Mouse (Mus musculus) lung, postnatal 0 days (tissue): Measurements from ENCODE around the gene Atg14.

Experiments used
- CTCF ChIP-seq: IDR thresholded peaks from 2 replicates; pipeline ENCODE4 v1.5.1; 2016; ENCODE audit warnings: antibody characterized with exemption, mild to moderate bottlenecking
- EP300 ChIP-seq: IDR thresholded peaks from 2 replicates; pipeline ENCODE4 v1.6.1; 2016; ENCODE audit warnings: antibody characterized with exemption, mild to moderate bottlenecking, control low read depth

GRCm38 (mm10) chr14:47555225-47555624 is 15.2 kb downstream of the Atg14 start:
- TF ChIP-seq CTCF (no peak), EP300 (no peak)
